Mouse (Mus musculus) heart, adult 18-20 months (tissue): ENCODE data around the gene Rimbp2. TPM values are rescaled to one million over a fixed set of nuclear protein-coding genes. Genes with fewer than 3 reads are reported as not detected.
A peak's percentile ranks its signal among the peaks of the same experiment; 100 is the strongest.
"Not testable (repeated sequence)": the region's sequence is repeated elsewhere in the genome, so short reads cannot be mapped to it uniquely, and the experiment has no call there.

Source experiments
- DNase-seq, 2 experiments: peaks; one replicate each; pipeline ENCODE4 v3.0.0; 2021 to 2022; ENCODE audit warnings: mixed read lengths in 1 of 2
- total RNA-seq, 2 experiments: library from RNA; stranded (reverse); gene quantifications; 2 replicates each; pipeline ENCODE4 v1.2.3; 2021

Gene Rimbp2
- total RNA-seq, 2 experiments from 2014 or later, result not detected

- DNase-seq, result no peak
Measured at GRCm38 (mm10) chr5:128744351-128744750, 208.9 kb downstream of the Rimbp2 start.

- no peak for DNase-seq
Measured at GRCm38 (mm10) chr5:128739838-128740171, 213.5 kb downstream of the Rimbp2 start.

DNA sequence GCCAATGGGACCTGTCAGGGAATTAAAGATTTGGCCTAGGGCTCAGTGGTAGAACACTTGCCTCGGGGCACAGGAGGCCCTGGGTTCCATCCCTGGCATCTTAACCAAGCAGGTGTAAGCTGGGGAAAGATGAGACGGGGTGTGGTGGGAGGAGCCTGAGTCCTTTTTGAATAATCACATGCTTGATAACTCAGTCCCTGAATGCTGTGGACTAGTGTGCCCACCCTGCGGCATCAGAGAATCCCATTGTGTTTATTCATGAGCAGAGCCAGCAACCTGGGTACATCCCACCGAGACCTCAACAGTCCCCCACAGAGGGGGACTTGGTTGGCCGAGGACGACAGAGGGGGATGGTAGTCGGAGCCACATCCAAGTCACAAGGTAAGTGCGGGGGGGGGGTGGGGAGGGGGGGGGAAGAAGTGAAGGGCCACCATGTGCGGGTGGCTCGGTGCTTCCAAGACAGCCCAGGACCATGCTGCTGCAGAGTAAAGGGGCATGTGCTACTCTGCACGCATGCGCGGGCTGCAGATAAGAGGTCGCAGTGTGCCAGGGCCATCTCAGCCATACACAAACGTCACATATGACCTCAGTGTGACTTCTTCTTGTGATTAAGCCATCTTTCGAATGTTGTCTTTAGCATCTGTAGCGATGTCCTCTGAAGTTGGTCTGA is 214.0 kb downstream of the Rimbp2 start:
- no peak for DNase-seq

DNA sequence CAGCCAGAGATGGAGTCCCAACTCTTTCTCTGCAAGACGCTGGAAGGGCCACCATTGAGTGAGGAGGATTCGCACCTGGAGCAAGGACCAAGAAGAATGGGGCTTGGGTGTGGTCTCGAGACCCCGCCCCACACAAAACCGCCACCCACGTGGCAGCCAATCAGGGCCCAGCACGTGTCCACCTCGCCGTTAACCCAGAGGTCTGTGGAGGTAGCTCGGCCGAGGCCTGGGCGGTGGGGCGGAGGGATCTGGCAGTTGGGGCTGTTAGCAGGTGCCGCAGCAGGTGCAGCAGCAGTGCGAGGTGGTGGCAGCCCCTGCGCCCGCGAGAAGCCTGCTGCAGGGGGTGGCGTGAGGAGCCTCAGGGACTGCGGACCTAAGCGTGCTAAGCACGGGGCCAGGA is 217.4 kb downstream of the Rimbp2 start:
- DNase-seq, result no peak

GRCm38 (mm10) chr5:128733955-128734354 is 219.3 kb downstream of the Rimbp2 start:
- peak; percentile 15 to 38 for DNase-seq

GRCm38 (mm10) chr5:128732416-128733014 is 220.8 kb downstream of the Rimbp2 start:
- DNase-seq, result no peak

- peak in 1 of 2 experiments; percentile 10 for DNase-seq
Measured at GRCm38 (mm10) chr5:128730634-128731033, 222.7 kb downstream of the Rimbp2 start.

DNA sequence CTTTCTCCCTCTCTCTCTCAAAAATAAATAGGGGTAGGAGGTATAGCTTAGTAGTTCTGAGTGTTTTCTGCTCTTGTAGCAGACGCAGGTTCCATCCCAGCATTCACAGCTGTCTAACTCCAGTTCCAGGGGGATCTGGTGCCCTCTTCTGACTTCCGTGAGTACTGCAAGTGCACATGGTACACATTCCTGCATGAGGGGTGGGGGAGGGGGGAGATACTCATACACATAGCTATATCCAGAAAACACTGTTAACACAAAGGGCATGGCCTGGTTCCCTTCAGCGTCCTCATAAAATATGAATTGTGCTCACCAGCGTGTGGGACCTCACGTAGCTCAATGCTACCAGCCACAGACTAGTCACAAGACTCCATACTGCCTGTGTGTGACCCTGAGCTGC is 223.9 kb downstream of the Rimbp2 start:
- DNase-seq, result no peak

- DNase-seq, result not testable (repeated sequence)
Measured at GRCm38 (mm10) chr5:128720461-128720860, 232.8 kb downstream of the Rimbp2 start.

DNA sequence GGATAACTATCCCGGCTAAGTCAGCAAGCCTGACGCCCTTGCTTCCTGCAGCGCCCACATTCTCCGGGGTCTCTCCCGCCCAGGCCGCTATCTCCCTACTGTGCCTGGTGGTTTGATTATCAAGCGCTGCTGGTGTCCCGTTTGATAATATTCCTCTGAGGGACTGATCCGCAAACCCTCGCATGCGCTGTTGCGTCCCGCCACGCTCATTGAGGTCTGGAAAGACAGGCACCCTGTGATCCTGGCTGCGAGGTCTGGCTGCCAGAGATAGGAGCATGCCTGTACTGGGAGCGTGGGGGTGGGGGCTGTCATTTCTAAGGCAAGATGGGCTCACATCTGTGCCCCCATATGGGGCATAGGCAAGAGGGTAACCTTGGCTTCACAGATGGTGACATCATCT is 238.1 kb downstream of the Rimbp2 start:
- no peak for DNase-seq

GRCm38 (mm10) chr5:128711847-128712246 is 241.4 kb downstream of the Rimbp2 start:
- no peak for DNase-seq

- DNase-seq, result no peak
Measured at GRCm38 (mm10) chr5:128710596-128710995, 242.7 kb downstream of the Rimbp2 start.

GRCm38 (mm10) chr5:128708929-128709328 is 244.4 kb downstream of the Rimbp2 start:
- DNase-seq, result no peak

Other genes with a start within 250 kb of the Rimbp2 start
- 10 to 100 TPM; 10.5 to 13.4 TPM for gene Stx2, start 55.1 kb upstream of the Rimbp2 start, total RNA-seq
- 100 to 1,000 TPM in 1 of 2 experiments, 10 to 100 TPM in 1; 99.7 to 125 TPM for gene Ran, start 66.6 kb upstream of the Rimbp2 start, total RNA-seq
- 1 to 10 TPM; 3.4 to 4.3 TPM for gene Adgrd1, start 143.3 kb upstream of the Rimbp2 start, total RNA-seq